Mouse (Mus musculus) stomach, embryonic 14.5 days (tissue): Measurements from ENCODE around the gene Olfr1342. TPM values are rescaled to one million over a fixed set of nuclear protein-coding genes. Genes with fewer than 3 reads are reported as not detected.

ENCODE experiments used
- polyA plus RNA-seq: library from polyadenylated mRNA; unstranded; fragments of >200 nt; fragmentation: Nextera tagmentation; extraction: Ambion mirVana; gene quantifications from 2 replicates; pipeline ENCODE4 v1.2.1, GENCODE M21; 2014

The Olfr1342 gene
- polyA plus RNA-seq, 1 experiment from 2014 or later: not detected

Other genes starting within 250 kb of the Olfr1342 start
- gene Mpl, start 235.2 kb downstream of the Olfr1342 start, polyA plus RNA-seq: 0.36 and 0.52 TPM in 2 replicates
- gene Tie1, start 202.7 kb downstream of the Olfr1342 start, polyA plus RNA-seq: 16.4 and 18.5 TPM in 2 replicates
- 17.9 and 18.3 TPM in 2 replicates for gene 2610528J11Rik, start 165.8 kb downstream of the Olfr1342 start, polyA plus RNA-seq
- 5.0 and 6.5 TPM in 2 replicates for gene Tmem125, start 148.7 kb downstream of the Olfr1342 start, polyA plus RNA-seq
- gene Cfap57, start 72.0 kb downstream of the Olfr1342 start, polyA plus RNA-seq: 0.19 and 0.20 TPM in 2 replicates
- gene Ebna1bp2, start 72.0 kb downstream of the Olfr1342 start, polyA plus RNA-seq: 137 and 147 TPM in 2 replicates
- gene Olfr62, start 33.8 kb downstream of the Olfr1342 start, polyA plus RNA-seq: not detected in 2 replicates
- gene Olfr1341, start 10.8 kb upstream of the Olfr1342 start, polyA plus RNA-seq: not detected in 2 replicates
- gene Olfr1340, start 27.4 kb upstream of the Olfr1342 start, polyA plus RNA-seq: not detected in 2 replicates
- gene Olfr1339, start 39.4 kb upstream of the Olfr1342 start, polyA plus RNA-seq: not detected in 2 replicates
- not detected in 2 replicates for gene Olfr1338, start 66.0 kb upstream of the Olfr1342 start, polyA plus RNA-seq
- gene Olfr1337, start 89.8 kb upstream of the Olfr1342 start, polyA plus RNA-seq: not detected in 2 replicates
- gene Olfr1335, start 117.2 kb upstream of the Olfr1342 start, polyA plus RNA-seq: not detected in 2 replicates
- not detected in 2 replicates for gene Olfr1333, start 143.5 kb upstream of the Olfr1342 start, polyA plus RNA-seq
- gene Olfr1331, start 171.9 kb upstream of the Olfr1342 start, polyA plus RNA-seq: not detected in 2 replicates
- not detected in 2 replicates for gene Olfr1330, start 195.8 kb upstream of the Olfr1342 start, polyA plus RNA-seq
- not detected in 2 replicates for gene Olfr1329, start 224.7 kb upstream of the Olfr1342 start, polyA plus RNA-seq
- not detected in 2 replicates for gene Olfr1328, start 245.9 kb upstream of the Olfr1342 start, polyA plus RNA-seq